Mouse (Mus musculus) skeletal muscle tissue, adult 2 months (tissue): ENCODE results near the gene Myadml2.

Experiments
- DNase-seq: peaks from one replicate; pipeline ENCODE4 v3.0.0-alpha.2; 2012; ENCODE audit warnings: low read depth, low spot score

The Myadml2 gene

DNA sequence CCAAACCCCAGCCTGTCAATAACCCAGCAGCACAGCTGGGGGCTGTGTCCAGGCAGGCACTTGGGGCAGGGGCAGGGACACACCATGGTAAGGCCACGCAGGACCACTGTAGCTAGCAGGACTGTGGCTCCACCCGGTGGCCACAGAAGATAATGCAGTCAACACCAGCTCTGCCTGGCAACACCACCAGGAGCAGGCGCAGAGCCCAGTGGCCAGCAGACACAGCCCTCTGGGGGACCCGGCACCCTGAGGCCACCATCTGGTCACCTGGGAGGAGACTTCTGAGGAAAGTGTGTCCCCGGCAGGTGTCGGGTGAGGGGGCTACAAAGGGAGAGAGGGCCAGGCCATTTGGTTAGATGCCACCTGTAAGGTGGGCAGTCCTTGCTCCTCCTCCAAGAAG, 35.2 kb downstream of the Myadml2 start:
- DNase-seq = peak; percentile 76

DNA sequence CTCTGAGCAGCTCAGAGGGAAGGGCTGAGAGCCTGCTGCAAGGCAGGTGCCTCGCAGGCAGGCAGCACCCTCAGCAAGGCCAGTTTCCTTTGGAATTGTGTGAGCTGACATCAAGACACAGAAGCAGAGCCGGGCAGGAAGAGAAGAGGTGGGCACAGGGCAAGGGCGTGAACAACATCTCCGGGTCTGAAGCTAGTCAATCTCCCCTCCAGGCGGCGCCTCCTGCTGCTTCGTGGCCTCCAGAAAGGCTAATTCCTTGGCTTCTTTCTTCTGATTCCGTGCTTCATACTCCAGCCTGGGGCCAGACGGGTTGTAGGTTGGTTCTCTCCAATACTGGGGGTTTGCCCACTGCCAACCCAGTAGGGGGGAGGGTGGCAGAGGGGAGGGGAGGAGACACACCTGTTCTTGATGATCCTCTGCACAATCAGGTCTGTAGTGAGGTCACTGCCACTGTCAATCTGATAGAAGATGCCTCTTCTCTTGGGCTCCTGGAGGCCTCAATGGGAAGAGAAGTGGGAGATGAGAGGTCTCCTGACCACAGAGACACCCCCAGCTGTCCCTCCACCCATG, 37.4 kb downstream of the Myadml2 start:
- no peak for DNase-seq

DNA sequence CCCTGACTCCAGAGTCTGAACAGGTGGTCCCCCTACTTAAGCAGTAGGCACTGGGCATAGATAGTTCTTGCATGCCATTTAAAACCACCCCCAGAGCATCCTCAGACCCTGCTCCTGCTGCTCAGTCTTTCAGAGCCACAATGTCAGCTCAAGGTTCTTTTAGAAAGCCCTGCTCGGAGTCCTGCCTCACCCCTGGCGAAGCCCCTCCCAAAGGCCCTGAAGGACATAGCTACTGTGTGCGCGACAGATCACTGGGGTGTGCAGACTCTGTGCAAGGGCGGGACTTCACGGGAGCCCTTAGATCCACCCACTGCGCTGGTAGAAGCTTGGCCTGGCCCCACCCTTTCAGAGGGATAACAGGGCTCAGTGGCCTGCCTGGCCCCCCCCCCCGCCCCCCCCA, 38.7 kb downstream of the Myadml2 start:
- no peak for DNase-seq

DNA sequence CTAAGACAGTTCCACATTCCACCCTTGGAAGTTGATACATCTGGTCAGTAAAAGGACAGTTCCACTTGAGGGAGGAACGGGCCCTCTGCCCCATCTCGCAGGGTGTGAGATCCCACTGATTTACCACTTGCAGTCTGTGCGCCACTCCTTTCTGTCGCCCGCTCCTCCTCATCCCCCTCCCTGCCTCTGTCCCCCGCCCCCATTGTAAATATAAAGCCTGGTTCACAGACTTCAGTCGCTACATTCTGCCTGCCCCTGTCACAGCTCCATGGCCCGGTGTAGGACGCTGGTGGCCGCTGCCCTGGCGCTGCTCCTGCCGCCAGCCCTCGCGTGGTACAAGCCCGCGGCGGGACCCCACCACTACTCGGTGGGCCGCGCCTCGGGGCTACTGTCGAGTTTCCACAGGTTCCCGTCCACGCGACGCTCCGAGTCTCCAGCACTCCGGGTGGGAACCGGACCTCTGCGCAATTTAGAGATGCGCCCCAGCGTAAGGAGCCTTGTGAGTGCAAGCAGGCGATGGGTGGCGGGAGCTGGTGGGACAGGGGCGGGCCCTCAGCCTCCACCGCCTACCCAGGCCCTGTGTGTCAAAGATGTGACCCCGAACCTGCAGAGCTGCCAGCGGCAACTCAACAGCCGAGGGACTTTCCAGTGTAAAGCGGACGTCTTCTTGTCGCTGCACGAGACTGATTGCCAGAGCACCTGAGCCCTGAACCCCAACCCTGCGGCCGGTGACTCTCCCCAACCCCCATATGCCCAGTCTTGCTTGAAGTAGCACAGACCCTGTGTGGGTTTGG, 39.5 kb downstream of the Myadml2 start, which contains the start of gene Npb:
TSS of gene Npb (plus strand) at position 237 of the 794 bp plus-strand sequence.
- DNase-seq = no peak

DNA sequence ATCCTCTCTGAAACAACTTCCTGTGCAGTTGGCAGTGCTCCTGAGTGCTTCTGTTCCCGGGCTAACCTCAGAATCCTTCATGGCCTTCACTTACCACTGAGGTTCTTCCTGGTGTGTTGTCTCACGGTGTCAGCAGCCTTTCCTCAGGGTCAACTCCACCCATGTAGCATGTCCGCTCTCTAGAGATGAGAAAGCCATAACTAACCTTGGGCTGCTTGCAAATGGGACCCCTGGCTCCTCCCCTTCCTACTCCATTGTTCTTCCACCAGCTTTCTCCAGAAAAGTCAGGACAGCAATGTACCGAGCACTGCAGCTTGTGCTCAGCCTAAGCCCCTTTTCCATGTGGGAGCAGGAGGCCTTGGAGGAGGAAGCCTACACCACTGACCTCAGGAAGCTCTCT, 41.2 kb downstream of the Myadml2 start:
- DNase-seq = no peak

DNA sequence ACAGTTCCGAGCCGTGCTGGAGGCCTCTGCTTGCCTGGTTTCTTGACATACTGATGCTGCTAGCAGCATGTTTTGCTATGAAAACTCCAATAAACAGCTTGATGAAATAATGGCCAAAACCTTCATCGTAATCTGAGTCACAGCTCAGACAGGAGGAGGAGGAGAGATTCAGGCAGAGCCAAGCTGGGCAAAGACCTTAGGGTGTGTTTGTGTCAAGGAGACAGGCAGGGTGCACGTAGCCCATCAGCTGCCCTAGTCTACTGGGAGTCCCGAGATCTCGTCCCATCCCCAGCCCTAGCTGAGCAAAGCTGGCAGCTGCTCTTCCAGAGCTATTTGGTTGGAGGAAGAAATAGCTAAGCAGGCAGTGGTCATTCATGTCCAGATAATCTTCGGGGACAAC, 42.3 kb downstream of the Myadml2 start:
- DNase-seq = no peak

DNA sequence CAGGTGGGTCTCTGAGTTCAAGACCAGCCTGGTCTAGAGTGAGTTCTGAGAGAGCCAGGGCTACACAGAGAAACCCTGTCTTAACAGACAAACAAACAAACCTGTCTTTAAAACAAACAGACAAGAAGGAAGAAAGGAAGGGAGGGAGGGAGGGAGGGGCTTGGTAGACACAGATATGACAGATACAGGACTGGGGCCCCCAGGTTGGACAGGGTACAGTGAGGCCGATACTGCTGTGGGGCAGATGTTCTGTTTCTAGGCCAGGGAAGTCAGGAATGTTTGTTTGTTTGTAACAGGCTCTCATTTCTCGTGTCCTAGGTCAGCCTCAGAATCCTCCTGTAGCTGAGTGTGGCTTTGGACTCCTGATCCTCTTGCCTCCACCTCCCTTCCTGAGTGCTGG, 44.4 kb downstream of the Myadml2 start:
- no peak for DNase-seq

DNA sequence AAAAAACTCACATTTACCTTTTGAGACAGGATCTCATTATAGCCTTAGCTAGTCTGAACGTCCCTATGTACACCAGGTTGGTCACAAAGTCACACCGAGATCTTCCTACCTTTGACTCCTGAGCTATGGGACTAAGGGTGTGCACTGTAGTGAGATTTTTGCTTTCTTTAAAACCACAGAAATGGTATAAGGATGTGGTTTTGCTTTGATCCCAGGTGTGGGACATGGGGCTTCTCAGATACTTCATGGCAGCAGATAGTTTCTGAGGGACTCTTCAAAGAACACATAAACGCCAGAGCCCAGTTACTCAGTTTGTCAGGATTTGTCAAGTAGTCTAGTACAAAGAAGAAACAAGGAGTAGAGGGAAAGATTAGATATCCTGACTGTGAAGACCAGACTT, 47.2 kb downstream of the Myadml2 start:
- DNase-seq = no peak

DNA sequence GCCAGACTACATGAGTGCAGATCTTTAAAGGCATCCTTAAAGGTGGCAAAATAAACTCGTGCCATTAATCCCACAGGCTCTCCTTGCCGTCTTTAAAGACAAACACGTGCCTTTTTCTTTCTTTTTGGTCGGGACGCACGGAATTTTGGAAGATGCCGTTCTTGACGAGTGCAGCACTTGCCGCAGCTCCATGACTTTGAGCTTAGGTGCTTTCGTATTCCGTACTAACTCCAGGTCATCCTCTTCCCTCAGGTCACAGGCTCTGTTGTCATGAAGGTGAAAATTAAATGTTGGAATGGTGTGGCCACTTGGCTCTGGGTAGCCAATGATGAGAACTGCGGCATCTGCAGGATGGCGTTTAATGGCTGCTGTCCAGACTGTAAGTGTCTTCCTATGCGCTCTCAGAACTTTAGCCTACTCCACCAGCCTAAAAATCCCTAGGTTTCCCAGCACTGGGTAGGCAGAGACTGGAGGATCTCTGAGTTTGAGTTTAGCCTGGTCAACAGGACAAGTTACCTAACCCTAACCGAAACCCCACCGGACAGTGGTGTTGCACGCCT, 48.9 kb downstream of the Myadml2 start:
- no peak for DNase-seq

DNA sequence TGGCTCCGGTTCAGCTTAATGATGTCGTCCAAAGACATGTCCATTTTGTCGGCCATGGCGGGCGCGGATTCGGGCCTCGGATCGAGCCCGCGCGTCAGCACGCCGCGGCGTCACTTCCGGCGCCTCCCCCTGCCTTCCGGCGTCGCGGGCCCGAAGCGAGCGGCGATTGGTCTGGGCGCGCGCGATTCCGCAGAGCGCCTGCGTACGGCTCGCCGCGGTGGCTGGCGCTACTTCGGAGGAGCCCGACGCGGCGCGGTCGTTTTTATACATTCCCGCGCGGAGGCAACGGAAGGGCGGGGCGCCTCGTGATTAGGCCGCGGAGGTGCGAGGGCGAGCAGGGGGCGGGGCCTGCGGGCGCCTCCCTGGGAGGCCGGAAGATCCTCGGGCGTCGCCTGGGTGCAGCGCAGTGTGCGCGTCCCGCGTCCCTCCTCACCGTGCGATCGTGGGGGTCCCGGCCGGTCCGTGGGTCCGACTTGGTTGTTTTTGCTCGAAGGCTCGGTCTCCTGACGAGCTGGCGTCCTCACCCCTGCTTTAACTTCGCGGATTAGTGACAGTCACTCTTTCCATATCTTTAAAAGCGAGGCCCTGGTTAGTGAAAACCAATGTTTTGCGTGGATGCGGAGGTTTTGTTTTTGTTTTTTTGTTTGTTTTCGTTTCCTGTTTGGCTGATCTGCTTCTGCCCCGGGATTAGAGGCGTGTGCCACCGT, 49.5 kb downstream of the Myadml2 start, which contains the start of the genes Alyref and Anapc11:
TSS of gene Alyref (minus strand) at position 83 of the 707 bp plus-strand sequence.
TSS of gene Anapc11 (plus strand) at position 139 of the 707 bp plus-strand sequence.
- DNase-seq = peak; percentile 91

DNA sequence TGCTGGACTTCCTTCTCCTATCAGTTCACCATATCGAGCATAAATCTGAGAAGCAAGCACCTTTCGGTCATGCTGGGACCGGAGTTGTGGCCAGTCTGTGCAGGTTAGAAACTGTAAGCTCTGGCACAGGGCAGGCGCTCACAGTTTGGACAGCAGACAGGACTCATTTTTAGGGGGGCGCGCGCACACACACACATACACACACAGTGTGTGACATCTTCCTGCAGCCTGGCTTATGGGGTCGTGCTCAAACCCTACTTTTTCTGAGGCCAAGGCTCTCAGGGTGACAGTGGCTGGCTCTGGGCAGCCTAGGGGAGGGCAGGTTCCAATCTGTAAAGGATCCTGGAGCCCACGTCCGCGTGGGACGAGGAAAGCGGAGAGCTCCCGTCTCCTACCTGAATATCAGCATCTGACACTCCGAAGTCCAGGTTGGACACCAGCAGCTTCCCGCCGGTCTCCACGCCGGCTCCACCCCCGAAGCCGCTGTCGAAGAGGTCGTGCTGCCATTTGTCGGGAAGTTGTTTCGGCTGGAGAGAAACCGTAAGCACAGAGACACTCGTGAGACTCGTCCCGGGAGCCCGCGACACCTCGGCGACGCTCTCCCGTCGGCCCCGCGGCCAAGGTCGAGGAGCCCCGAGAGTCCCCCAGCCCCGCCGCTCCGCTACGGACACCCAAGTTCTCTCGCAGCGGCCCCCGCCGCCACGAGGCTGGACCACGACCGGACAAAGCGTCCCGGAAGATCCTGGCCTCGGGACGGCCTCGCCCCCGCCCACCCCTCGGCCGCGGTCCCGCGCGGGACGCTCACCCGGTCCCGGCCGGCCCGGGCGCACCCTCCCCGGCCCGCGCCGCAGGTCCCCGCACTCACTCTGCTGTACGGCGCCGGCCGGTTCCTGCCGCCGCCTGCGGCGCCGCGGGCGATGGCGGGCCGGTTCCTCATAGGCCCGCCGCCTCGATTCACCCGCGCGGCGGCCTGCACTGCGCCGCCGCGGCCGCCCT, 50.4 kb downstream of the Myadml2 start:
- DNase-seq = no peak
